Mouse (Mus musculus) ovary, postnatal 14 days (tissue): ENCODE measurements at regions not wholly inside any gene's neighbourhood (a gene's known extent, or its start where the extent isn't known, plus 50 kb on each side); places are given as distances from the start of the nearest gene placed in this dataset.

ENCODE experiments used
- DNase-seq: peaks from one replicate; pipeline ENCODE4 v3.0.0; 2022; ENCODE audit warnings: low spot score

GRCm38 (mm10) chr14:25334186-25334585, 124.8 kb upstream of the Zmiz1 start:
- no peak for DNase-seq

- no peak for DNase-seq
Observed at GRCm38 (mm10) chr14:25336875-25337274, 122.1 kb upstream of the Zmiz1 start.

GRCm38 (mm10) chr14:25338404-25339051, 120.5 kb upstream of the Zmiz1 start:
- DNase-seq = no peak

GRCm38 (mm10) chr14:25340845-25341244, 118.1 kb upstream of the Zmiz1 start:
- no peak for DNase-seq

- no peak for DNase-seq
Observed at GRCm38 (mm10) chr14:25341848-25342427, 117.0 kb upstream of the Zmiz1 start.

- DNase-seq = no peak
Observed at GRCm38 (mm10) chr14:25342865-25343565, 116.0 kb upstream of the Zmiz1 start.

GRCm38 (mm10) chr14:25345995-25346394, 113.0 kb upstream of the Zmiz1 start:
- DNase-seq = no peak

GRCm38 (mm10) chr14:25346813-25347610, 112.0 kb upstream of the Zmiz1 start:
- no peak for DNase-seq

GRCm38 (mm10) chr14:25350282-25350964, 108.6 kb upstream of the Zmiz1 start:
- no peak for DNase-seq

GRCm38 (mm10) chr14:25353804-25354203, 105.2 kb upstream of the Zmiz1 start:
- DNase-seq = peak; percentile 62

- DNase-seq = no peak
Observed at GRCm38 (mm10) chr14:25354288-25354850, 104.6 kb upstream of the Zmiz1 start.

GRCm38 (mm10) chr14:25357805-25358204, 101.2 kb upstream of the Zmiz1 start:
- no peak for DNase-seq

GRCm38 (mm10) chr14:25359824-25360294, 99.1 kb upstream of the Zmiz1 start:
- no peak for DNase-seq

- no peak for DNase-seq
Observed at GRCm38 (mm10) chr14:25360726-25361125, 98.3 kb upstream of the Zmiz1 start.

GRCm38 (mm10) chr14:25361129-25361528, 97.9 kb upstream of the Zmiz1 start:
- DNase-seq = no peak

GRCm38 (mm10) chr14:25362771-25363170, 96.2 kb upstream of the Zmiz1 start:
- no peak for DNase-seq

- DNase-seq = no peak
Observed at GRCm38 (mm10) chr14:25365226-25365800, 93.7 kb upstream of the Zmiz1 start.

GRCm38 (mm10) chr14:25366009-25366408, 93.0 kb upstream of the Zmiz1 start:
- no peak for DNase-seq

- DNase-seq = no peak
Observed at GRCm38 (mm10) chr14:25370306-25371020, 88.5 kb upstream of the Zmiz1 start.

GRCm38 (mm10) chr14:25371021-25371400, 88.0 kb upstream of the Zmiz1 start:
- DNase-seq = no peak
